Mouse (Mus musculus) forebrain, embryonic 14.5 days (tissue): Measurements from ENCODE around the gene F2rl1. TPM values are rescaled to one million over a fixed set of nuclear protein-coding genes. Genes with fewer than 3 reads are reported as not detected.

Source experiments
- ATAC-seq: fragments of 200-750 bp; cut with Nextera tagmentation; 2 replicates; pipeline ENCODE4 v1.8.0; 2017; ENCODE audit warnings: mild to moderate bottlenecking, moderate library complexity
- DNase-seq: peaks from one replicate; pipeline ENCODE4 v3.0.0-alpha.2; 2015; ENCODE audit warnings: low spot score
- H3K27ac ChIP-seq: fragments of 300-500 bp; sonication (generic); 2 replicates; pipeline ENCODE4 v1.5.1; 2014; ENCODE audit warnings: low read depth, mild to moderate bottlenecking, control low read depth, low read length, moderate library complexity
- H3K27me3 ChIP-seq: fragments of 300-500 bp; sonication (generic); replicated peaks from 2 replicates; pipeline ENCODE4 v1.6.1; 2014; ENCODE audit warnings: low read length, control low read depth, mixed read lengths; ENCODE audit not compliant: control insufficient read depth, insufficient read depth
- H3K36me3 ChIP-seq: fragments of 300-500 bp; sonication (generic); 2 replicates; pipeline ENCODE4 v1.6.1; 2014; ENCODE audit warnings: low read length, control low read depth; ENCODE audit not compliant: control insufficient read depth, insufficient read depth
- H3K4me1 ChIP-seq: fragments of 300-500 bp; sonication (generic); 2 replicates; pipeline ENCODE4 v1.6.1; 2014; ENCODE audit warnings: antibody characterized with exemption, low read length, control low read depth; ENCODE audit not compliant: control insufficient read depth, insufficient read depth
- H3K4me2 ChIP-seq: fragments of 300-500 bp; sonication (generic); 2 replicates; pipeline ENCODE4 v1.6.1; 2014; ENCODE audit warnings: mild to moderate bottlenecking, control low read depth, low read length
- H3K4me3 ChIP-seq: fragments of 300-500 bp; sonication (generic); 2 replicates; pipeline ENCODE4 v1.5.1; 2014; ENCODE audit warnings: low read depth, low read length, control low read depth
- H3K9ac ChIP-seq: fragments of 300-500 bp; sonication (generic); 2 replicates; pipeline ENCODE4 v1.6.1; 2014; ENCODE audit warnings: mild to moderate bottlenecking, low read length, control low read depth, moderate library complexity
- H3K9me3 ChIP-seq: fragments of 300-500 bp; sonication (generic); replicated peaks from 2 replicates; pipeline ENCODE4 v1.6.1; 2016; ENCODE audit warnings: low read length, control low read depth, mixed read lengths; ENCODE audit not compliant: control insufficient read depth
- WGBS: fragments of 180-500 bp; shearing (Covaris S2); extraction: QIAGEN DNeasy Blood & Tissue Kit; methylation state at CpG from one replicate; pipeline ENCODE4 v1.1.7; 2014; 5-methylcytosine and 5-hydroxymethylcytosine counted together
- polyA plus RNA-seq: library from polyadenylated mRNA; unstranded; fragments of >200 nt; fragmentation: Nextera tagmentation; extraction: Ambion mirVana; gene quantifications from 2 replicates; pipeline ENCODE4 v1.2.1, GENCODE M21; 2014

F2rl1 gene
- polyA plus RNA-seq, 1 experiment from 2014 or later, result 0.17 TPM

DNA sequence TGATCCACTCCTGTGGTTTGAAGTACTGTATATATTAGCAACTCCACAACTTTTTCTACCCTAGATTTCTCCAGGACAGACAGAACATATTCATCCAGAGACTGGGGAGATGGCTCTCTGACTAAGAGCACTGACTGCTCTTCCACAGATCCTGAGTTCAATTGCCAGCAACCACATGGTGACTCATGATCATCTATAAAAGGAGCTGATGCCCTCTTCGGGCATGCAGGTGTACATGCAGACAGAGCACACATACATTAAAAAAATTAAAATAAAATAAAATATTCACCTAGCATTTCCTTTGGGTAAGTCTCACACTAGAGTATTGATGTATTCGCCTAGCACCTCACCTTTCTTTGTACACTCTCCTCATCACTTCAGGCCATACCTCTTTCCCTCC is 4.2 kb upstream of the F2rl1 start:
- Histone ChIP-seq H3K27me3 (peaks cover 24% of the 10 kb centered on the region), H3K4me1 (peaks cover 15% of the 10 kb centered on the region; the same call in 1 of the 2 replicates), H3K4me2 (no peak overlapping the region), H3K27ac (no peak overlapping the region), H3K9me3 (no peaks in the 10 kb centered on the region), H3K4me3 (no peak overlapping the region), H3K36me3 (no peaks in the 10 kb centered on the region), H3K9ac (no peak overlapping the region)
- ATAC-seq, result no peak
- no peak for DNase-seq
- WGBS, result 89% methylated on average over 2 of the region's 2 CpGs

DNA sequence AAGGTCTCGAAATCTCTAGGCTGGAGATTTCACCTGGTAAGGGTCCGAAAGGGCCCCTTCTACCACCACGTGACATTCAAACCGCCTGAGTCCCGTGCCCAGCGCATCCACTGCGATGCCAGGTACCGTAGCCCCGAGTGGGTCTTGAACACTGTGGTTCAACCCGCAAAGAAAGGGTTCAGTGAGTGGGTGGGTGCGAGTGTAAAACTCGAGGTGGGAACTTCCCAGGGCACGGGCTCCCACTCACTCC is 678 bp downstream of the F2rl1 start:
- peak overlapping the region; percentile 32 for H3K4me3 ChIP-seq
- no peaks in the 10 kb centered on the region for H3K36me3 ChIP-seq
- peak; percentile 44; the same call in 1 of the 2 replicates for ATAC-seq
- DNase-seq, result no peak
- H3K4me2 ChIP-seq, result peak overlapping the region; percentile 67
- peaks cover 13% of the 10 kb centered on the region; the same call in 1 of the 2 replicates for H3K4me1 ChIP-seq
- H3K27ac ChIP-seq, result no peak overlapping the region
- H3K9ac ChIP-seq, result peak overlapping the region; percentile 37
- peaks cover 30% of the 10 kb centered on the region for H3K27me3 ChIP-seq
- WGBS, result 0% methylated on average over 13 of the region's 13 CpGs
- no peaks in the 10 kb centered on the region for H3K9me3 ChIP-seq

DNA sequence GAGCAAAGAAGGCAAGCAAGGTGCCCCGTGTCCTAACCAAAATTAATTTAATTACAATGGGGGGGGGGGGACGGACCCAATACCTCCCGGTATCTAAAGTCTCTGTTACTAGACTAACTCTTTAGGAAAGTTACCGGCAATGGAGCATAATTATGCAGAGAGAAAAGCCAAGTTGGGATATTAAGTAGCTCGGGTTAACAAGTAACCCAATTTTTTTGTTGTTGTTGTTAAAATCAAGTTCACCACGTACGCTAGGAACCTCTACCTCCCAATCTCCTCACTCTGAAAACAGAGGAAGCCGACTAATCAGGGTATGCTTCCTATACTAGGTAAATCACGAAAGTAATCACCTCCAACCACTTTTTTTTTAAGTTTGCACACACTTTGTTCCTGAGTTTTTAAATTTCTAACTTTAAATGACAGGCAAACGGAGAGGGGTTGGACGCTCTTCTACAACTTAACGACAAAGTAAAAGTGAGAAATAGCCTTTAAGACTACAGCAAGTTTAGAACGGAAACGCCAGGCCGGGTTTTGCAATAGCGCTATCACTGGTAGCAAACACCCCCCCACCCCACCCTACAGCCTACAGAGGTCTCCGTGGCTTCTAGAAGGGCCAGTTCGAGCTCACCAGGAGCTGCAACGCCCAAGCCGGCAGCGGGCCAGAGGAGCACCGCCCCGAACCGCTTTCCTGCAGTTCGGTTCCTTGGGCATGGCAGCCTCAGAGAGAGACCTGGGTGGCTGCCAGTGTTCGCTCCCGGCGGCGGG is 1.2 kb downstream of the F2rl1 start:
- H3K4me1 ChIP-seq, result peaks cover 13% of the 10 kb centered on the region; the same call in 1 of the 2 replicates
- no peak overlapping the region for H3K27ac ChIP-seq
- H3K4me2 ChIP-seq, result peak overlapping the region; percentile 67
- peak overlapping the region; percentile 32 for H3K4me3 ChIP-seq
- ATAC-seq (peak; percentile 46; the same call in 1 of the 2 replicates), DNase-seq (peak; percentile 38)
- no peaks in the 10 kb centered on the region for H3K36me3 ChIP-seq
- peaks cover 30% of the 10 kb centered on the region for H3K27me3 ChIP-seq
- H3K9me3 ChIP-seq, result no peaks in the 10 kb centered on the region
- WGBS, result 3% methylated on average over 29 of the region's 29 CpGs
- peak overlapping the region; percentile 37; the same call in 1 of the 2 replicates for H3K9ac ChIP-seq

DNA sequence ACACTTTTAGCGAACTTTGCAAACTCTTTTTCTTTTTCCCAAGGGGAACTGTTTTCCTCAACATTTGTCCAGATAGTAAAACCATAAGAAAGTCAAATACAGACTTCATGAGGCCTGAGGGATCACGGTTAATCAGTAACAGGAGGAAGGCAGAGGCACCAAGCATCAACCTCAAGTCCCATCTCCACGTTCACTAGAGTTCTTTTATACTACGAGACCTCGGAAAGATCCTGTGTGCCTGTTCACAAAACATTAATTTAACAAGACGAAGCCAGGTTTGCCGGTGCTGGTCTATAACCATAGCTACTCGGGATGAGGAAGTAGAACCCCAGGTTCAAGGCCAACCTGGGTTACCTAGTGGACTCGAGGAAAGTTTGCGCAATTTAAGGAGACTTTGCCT is 2.9 kb downstream of the F2rl1 start:
- DNase-seq, result no peak
- Histone ChIP-seq H3K4me2 (no peak overlapping the region), H3K4me3 (no peak overlapping the region), H3K9ac (no peak overlapping the region), H3K36me3 (no peaks in the 10 kb centered on the region), H3K27ac (no peak overlapping the region), H3K4me1 (peaks cover 13% of the 10 kb centered on the region; the same call in 1 of the 2 replicates), H3K27me3 (peaks cover 30% of the 10 kb centered on the region), H3K9me3 (no peaks in the 10 kb centered on the region)
- WGBS, result 89% methylated on average over 10 of the region's 10 CpGs
- no peak for ATAC-seq

- WGBS, result 90% methylated on average over 6 of the region's 6 CpGs
- DNase-seq, result no peak
Measured at GRCm38 (mm10) chr13:95521029-95521428, 4.0 kb downstream of the F2rl1 start.

DNA sequence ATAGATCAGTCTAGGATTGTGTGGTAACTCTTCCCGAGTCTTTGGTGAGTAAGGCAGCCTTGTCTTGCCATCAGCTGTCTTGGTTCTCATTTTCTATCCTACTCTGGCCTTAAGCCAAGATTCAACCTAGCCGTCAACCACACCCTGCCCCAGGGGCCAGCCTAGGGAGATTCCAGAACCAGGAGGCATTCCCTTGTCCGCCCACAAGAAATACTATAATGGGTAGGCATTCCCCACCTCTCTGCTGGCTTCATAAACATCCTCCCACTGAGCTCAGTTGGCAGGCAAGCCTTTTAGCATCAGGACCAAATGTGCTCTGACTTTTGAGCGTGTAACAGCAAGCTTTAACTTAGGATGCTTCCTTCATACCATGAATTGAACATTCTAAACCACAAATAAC is 10.3 kb downstream of the F2rl1 start:
- Histone ChIP-seq H3K27ac (no peak overlapping the region), H3K9ac (no peak overlapping the region), H3K4me2 (no peak overlapping the region), H3K4me3 (no peak overlapping the region), H3K4me1 (no peaks in the 10 kb centered on the region), H3K27me3 (no peaks in the 10 kb centered on the region), H3K36me3 (no peaks in the 10 kb centered on the region), H3K9me3 (no peaks in the 10 kb centered on the region)
- DNase-seq, result no peak
- no peak for ATAC-seq
- WGBS, result 77% methylated on average over 4 of the region's 4 CpGs

More at GRCm38 (mm10) chr13:95521029-95521428, 4.0 kb downstream of the F2rl1 start:
- H3K4me1 ChIP-seq, result peaks cover 13% of the 10 kb centered on the region; the same call in 1 of the 2 replicates
- no peaks in the 10 kb centered on the region for H3K36me3 ChIP-seq
- no peak overlapping the region for H3K4me3 ChIP-seq
- H3K4me2 ChIP-seq, result no peak overlapping the region
- no peaks in the 10 kb centered on the region for H3K9me3 ChIP-seq
- H3K27ac ChIP-seq, result no peak overlapping the region
- ATAC-seq, result no peak
- H3K9ac ChIP-seq, result no peak overlapping the region
- H3K27me3 ChIP-seq, result peaks cover 19% of the 10 kb centered on the region

GRCm38 (mm10) chr13:95510054-95510453 is 15.0 kb downstream of the F2rl1 start:
- H3K4me2 ChIP-seq, result no peak overlapping the region
- 84% methylated on average over 5 of the region's 5 CpGs for WGBS
- H3K4me1 ChIP-seq, result no peaks in the 10 kb centered on the region
- no peak overlapping the region for H3K27ac ChIP-seq
- DNase-seq (no peak), ATAC-seq (no peak)
- H3K27me3 ChIP-seq, result no peaks in the 10 kb centered on the region
- H3K36me3 ChIP-seq, result no peaks in the 10 kb centered on the region
- no peaks in the 10 kb centered on the region for H3K9me3 ChIP-seq
- no peak overlapping the region for H3K9ac ChIP-seq
- H3K4me3 ChIP-seq, result no peak overlapping the region

DNA sequence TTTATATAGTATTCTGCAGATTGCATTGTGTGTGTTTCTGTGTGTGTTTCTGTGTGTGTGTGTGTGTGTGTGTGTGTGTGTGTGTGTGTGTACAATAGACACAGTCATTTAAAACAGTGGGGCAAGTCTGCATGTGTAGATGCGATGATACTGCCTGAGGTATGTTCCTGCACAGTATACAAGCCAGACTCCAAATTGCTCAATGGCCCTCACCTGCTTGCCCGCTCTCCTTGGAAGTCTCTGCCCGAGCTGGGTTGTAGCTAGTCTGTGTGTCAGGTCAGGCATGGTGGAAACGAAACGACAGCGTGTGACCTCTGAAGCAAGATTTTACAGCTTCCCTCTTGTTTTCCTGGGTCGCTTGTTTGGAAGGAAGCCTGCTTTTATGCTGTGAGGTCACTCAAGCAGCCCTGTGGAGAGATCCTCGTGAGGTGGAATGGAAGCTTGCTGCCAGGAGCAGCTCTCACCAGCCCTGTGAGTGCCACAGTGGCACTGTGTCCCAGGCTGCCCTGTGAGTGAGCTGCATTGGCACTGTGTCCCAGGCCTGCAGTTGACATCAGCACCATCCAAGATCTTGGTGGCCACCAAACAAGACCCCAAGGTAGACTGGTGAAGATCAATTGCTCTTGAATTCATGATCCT is 21.6 kb downstream of the F2rl1 start:
- Histone ChIP-seq H3K9me3 (no peaks in the 10 kb centered on the region), H3K4me3 (no peak overlapping the region), H3K27me3 (no peaks in the 10 kb centered on the region), H3K4me1 (no peaks in the 10 kb centered on the region), H3K36me3 (no peaks in the 10 kb centered on the region), H3K4me2 (no peak overlapping the region), H3K9ac (no peak overlapping the region), H3K27ac (no peak overlapping the region)
- ATAC-seq (no peak), DNase-seq (no peak)
- WGBS, result 83% methylated on average over 8 of the region's 8 CpGs

GRCm38 (mm10) chr13:95496601-95497000 is 28.4 kb downstream of the F2rl1 start:
- Histone ChIP-seq H3K36me3 (no peaks in the 10 kb centered on the region), H3K4me2 (no peak overlapping the region), H3K4me1 (no peaks in the 10 kb centered on the region), H3K27me3 (no peaks in the 10 kb centered on the region), H3K9ac (no peak overlapping the region), H3K27ac (no peak overlapping the region), H3K4me3 (no peak overlapping the region), H3K9me3 (no peaks in the 10 kb centered on the region)
- 85% methylated on average over 3 of the region's 3 CpGs for WGBS
- ATAC-seq (no peak), DNase-seq (no peak)
